Mouse (Mus musculus): ENCODE results near the gene Gm14288.
"Not testable (repeated sequence)": the region's sequence is repeated elsewhere in the genome, so short reads cannot be mapped to it uniquely, and the experiment has no call there.

Gene Gm14288

DNA sequence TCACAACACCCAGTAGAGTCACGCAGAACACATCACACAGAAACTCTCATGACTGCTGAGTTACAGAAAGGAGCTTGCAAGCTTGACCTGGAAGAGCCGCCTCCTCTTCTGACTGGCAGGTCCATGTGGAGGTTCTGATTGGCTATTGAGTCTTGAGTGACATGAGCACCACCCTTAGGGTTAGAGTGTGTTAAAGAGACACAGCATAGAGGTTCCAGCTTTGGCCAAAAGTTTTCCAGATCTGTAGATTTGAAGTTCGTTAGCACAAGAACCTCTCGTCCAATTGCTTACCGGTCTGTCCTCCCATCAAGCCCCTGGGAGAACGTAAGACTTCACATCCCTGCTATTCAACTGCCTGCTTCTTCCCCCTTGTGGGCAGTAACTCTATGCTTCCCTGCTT is at the start of gene Gm14288:
Gene Gm14288 (minus strand): TSS at position 101 of the 400 bp plus-strand sequence.
- not testable (repeated sequence) for DNase-seq

DNA sequence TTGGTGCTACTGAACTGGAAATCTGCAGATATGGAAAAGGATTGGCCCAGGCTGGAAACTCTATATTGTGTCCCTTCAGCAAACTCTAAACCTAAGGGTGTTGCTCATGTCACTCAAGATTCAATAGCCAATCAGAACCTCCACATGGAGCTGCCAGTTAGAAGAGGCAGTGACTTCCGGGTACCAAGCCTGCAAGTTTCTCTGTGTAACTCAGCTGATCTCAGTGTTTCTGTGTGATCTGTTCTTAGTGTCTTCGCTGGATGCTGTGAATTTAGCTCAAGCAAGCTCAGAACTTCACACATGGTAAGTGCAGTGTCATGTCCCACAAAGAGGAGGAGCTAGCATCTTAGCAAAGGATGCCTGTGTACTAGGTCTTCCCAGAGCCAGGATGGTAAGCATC is 59.7 kb downstream of the Gm14288 start, which contains the start of gene Gm2007:
Gene Gm2007 (plus strand): TSS at position 301 of the 400 bp plus-strand sequence.
- DNase-seq: not testable (repeated sequence)
